Mouse (Mus musculus): ENCODE data around the gene H2-DMb1.

- TF ChIP-seq CEBPB (IDR thresholded peaks at IDR 0.05; ENCODE audit: low read depth) (no peak), CTCF (IDR thresholded peaks at IDR 0.05; ENCODE audit: control insufficient read depth, insufficient read depth, insufficient read length) (no peak), USF1 (IDR thresholded peaks at IDR 0.05; ENCODE audit: low read depth) (no peak), MYOG (IDR thresholded peaks at IDR 0.05; ENCODE audit: control insufficient read depth, extremely low read depth, insufficient read length) (no peak), MAX (IDR thresholded peaks at IDR 0.05) (peak; percentile 17), MYOD1 (IDR thresholded peaks at IDR 0.05; ENCODE audit: control insufficient read depth, insufficient read length, low read depth) (no peak), FOSL1 (IDR thresholded peaks at IDR 0.05; ENCODE audit: insufficient read depth, low read length, poor library complexity, severe bottlenecking) (no peak)
Observed at GRCm38 (mm10) chr17:34134451-34134850, 18.4 kb upstream of the H2-DMb1 start.

All from C2C12 (cell line).